Mouse (Mus musculus): Measurements from ENCODE around the gene Grik4.

Gene Grik4

GRCm38 (mm10) chr9:42745982-42746381 lies 198.3 kb downstream of the Grik4 start:
- DNase-seq (ENCODE audit: low spot score in 2 of 2), result no peak

- DNase-seq (ENCODE audit: low spot score in 2 of 2), result no peak
Measured at GRCm38 (mm10) chr9:42742385-42742784, 201.9 kb downstream of the Grik4 start.

- DNase-seq (ENCODE audit: low spot score in 2 of 2), result no peak
Measured at GRCm38 (mm10) chr9:42736697-42737335, 207.5 kb downstream of the Grik4 start.

- DNase-seq (ENCODE audit: low spot score in 2 of 2), result no peak
Measured at GRCm38 (mm10) chr9:42735086-42735485, 209.2 kb downstream of the Grik4 start.

- DNase-seq (ENCODE audit: low spot score in 2 of 2), result no peak
Measured at GRCm38 (mm10) chr9:42732731-42733318, 211.5 kb downstream of the Grik4 start.

GRCm38 (mm10) chr9:42728472-42728871 lies 215.8 kb downstream of the Grik4 start:
- DNase-seq (ENCODE audit: low spot score in 2 of 2), result no peak

- DNase-seq (ENCODE audit: low spot score in 2 of 2), result no peak
Measured at GRCm38 (mm10) chr9:42727661-42728060, 216.6 kb downstream of the Grik4 start.

- DNase-seq (ENCODE audit: low spot score in 2 of 2), result no peak
Measured at GRCm38 (mm10) chr9:42727186-42727585, 217.1 kb downstream of the Grik4 start.

- no peak for DNase-seq (ENCODE audit: low spot score in 2 of 2)
Measured at GRCm38 (mm10) chr9:42724099-42724498, 220.2 kb downstream of the Grik4 start.

- peak in 1 of 2 experiments; percentile 18 for DNase-seq (ENCODE audit: low spot score in 2 of 2)
Measured at GRCm38 (mm10) chr9:42722501-42722900, 221.8 kb downstream of the Grik4 start.

- no peak for DNase-seq (ENCODE audit: low spot score in 2 of 2)
Measured at GRCm38 (mm10) chr9:42721718-42722117, 222.6 kb downstream of the Grik4 start.

GRCm38 (mm10) chr9:42721146-42721545 lies 223.1 kb downstream of the Grik4 start:
- DNase-seq (ENCODE audit: low spot score in 2 of 2), result no peak

- DNase-seq (ENCODE audit: low spot score in 2 of 2), result no peak
Measured at GRCm38 (mm10) chr9:42713912-42714311, 230.4 kb downstream of the Grik4 start.

- DNase-seq (ENCODE audit: low spot score in 2 of 2), result no peak
Measured at GRCm38 (mm10) chr9:42705848-42706247, 238.4 kb downstream of the Grik4 start.

GRCm38 (mm10) chr9:42703191-42703854 lies 241.0 kb downstream of the Grik4 start:
- no peak for DNase-seq (ENCODE audit: low spot score in 2 of 2)

- DNase-seq (ENCODE audit: low spot score in 2 of 2), result no peak
Measured at GRCm38 (mm10) chr9:42702231-42703132, 241.8 kb downstream of the Grik4 start.

- DNase-seq (ENCODE audit: low spot score in 2 of 2), result no peak
Measured at GRCm38 (mm10) chr9:42701729-42702128, 242.6 kb downstream of the Grik4 start.

GRCm38 (mm10) chr9:42693024-42693423 lies 251.3 kb downstream of the Grik4 start:
- DNase-seq (ENCODE audit: low spot score in 2 of 2), result no peak

- DNase-seq (ENCODE audit: low spot score in 2 of 2), result peak; percentile 49 to 72
Measured at GRCm38 (mm10) chr9:42688143-42688542, 256.1 kb downstream of the Grik4 start.

- DNase-seq (ENCODE audit: low spot score in 2 of 2), result no peak
Measured at GRCm38 (mm10) chr9:42686104-42686503, 258.2 kb downstream of the Grik4 start.

- DNase-seq (ENCODE audit: low spot score in 2 of 2), result no peak
Measured at GRCm38 (mm10) chr9:42674017-42674412, 270.3 kb downstream of the Grik4 start.

GRCm38 (mm10) chr9:42673385-42674016 lies 270.8 kb downstream of the Grik4 start:
- DNase-seq (ENCODE audit: low spot score in 2 of 2), result peak in 1 of 2 experiments; percentile 18
